Mouse (Mus musculus): ENCODE measurements at regions not wholly inside any gene's neighbourhood (a gene's known extent, or its start where the extent isn't known, plus 50 kb on each side); places are given as distances from the start of the nearest gene placed in this dataset.

- no peaks in the 10 kb centered on the region for H3K4me1 ChIP-seq (ENCODE audit: control insufficient read depth, insufficient read depth, low read length)
These were observed 111.0 kb upstream of the Thumpd2 start for GRCm38 (mm10) chr17:81175877-81176276.

DNA sequence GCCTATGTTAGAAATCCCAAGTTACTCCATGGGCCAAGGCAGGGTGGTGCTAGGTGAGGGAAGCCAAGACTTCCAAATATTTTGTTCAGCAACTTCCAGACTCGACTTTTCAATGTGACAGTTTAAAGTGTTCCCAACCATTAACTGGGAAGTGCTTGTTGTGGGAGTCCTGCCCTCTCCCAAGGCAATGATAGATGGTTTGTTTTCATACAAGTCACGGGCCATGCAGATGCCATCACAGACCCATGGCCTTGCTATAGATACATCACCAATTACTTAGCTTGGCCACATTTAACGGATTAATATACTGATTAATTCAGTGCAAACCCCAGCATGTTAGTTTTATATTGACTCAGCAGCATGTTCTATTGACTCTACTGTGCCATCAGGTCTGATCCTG, 108.1 kb upstream of the Thumpd2 start:
- Histone ChIP-seq H3K4me1 (ENCODE audit: control insufficient read depth, insufficient read depth, low read length) (no peaks in the 10 kb centered on the region), H3K4me2 (ENCODE audit: low read depth) (no peak overlapping the region), H3K9ac (ENCODE audit: low read length) (no peak overlapping the region), H3K9me3 (ENCODE audit: control insufficient read depth, low read length) (no peaks in the 10 kb centered on the region), H3K36me3 (ENCODE audit: control insufficient read depth, insufficient read depth, low read length) (no peaks in the 10 kb centered on the region), H3K27me3 (ENCODE audit: control insufficient read depth, insufficient read depth, low read length) (no peaks in the 10 kb centered on the region), H3K4me3 (ENCODE audit: low read depth, low read length) (no peak overlapping the region), H3K27ac (ENCODE audit: low read depth, low read length) (no peak overlapping the region)
- ATAC-seq (ENCODE audit: insufficient read depth, low FRiP score, low TSS enrichment) (no peak), DNase-seq (ENCODE audit: low spot score) (no peak)
- WGBS = 76% methylated on average over 3 of the region's 3 CpGs

More at GRCm38 (mm10) chr17:81175877-81176276, 111.0 kb upstream of the Thumpd2 start:
- Histone ChIP-seq H3K27me3 (ENCODE audit: control insufficient read depth, insufficient read depth, low read length) (no peaks in the 10 kb centered on the region), H3K27ac (ENCODE audit: low read depth, low read length) (no peak overlapping the region), H3K4me2 (ENCODE audit: low read depth) (no peak overlapping the region), H3K9ac (ENCODE audit: low read length) (no peak overlapping the region), H3K4me3 (ENCODE audit: low read depth, low read length) (no peak overlapping the region), H3K36me3 (ENCODE audit: control insufficient read depth, insufficient read depth, low read length) (no peaks in the 10 kb centered on the region), H3K9me3 (ENCODE audit: control insufficient read depth, low read length) (no peaks in the 10 kb centered on the region)
- ATAC-seq (ENCODE audit: insufficient read depth, low FRiP score, low TSS enrichment) (no peak), DNase-seq (ENCODE audit: low spot score) (no peak)
- WGBS = 71% methylated on average over 4 of the region's 4 CpGs

- Histone ChIP-seq H3K36me3 (ENCODE audit: control insufficient read depth, insufficient read depth, low read length) (no peaks in the 10 kb centered on the region), H3K4me1 (ENCODE audit: control insufficient read depth, insufficient read depth, low read length) (no peaks in the 10 kb centered on the region), H3K4me3 (ENCODE audit: low read depth, low read length) (no peak overlapping the region), H3K4me2 (ENCODE audit: low read depth) (no peak overlapping the region), H3K27me3 (ENCODE audit: control insufficient read depth, insufficient read depth, low read length) (no peaks in the 10 kb centered on the region), H3K27ac (ENCODE audit: low read depth, low read length) (no peak overlapping the region), H3K9me3 (ENCODE audit: control insufficient read depth, low read length) (no peaks in the 10 kb centered on the region), H3K9ac (ENCODE audit: low read length) (no peak overlapping the region)
- 77% methylated on average over 5 of the region's 5 CpGs for WGBS
- no peak for DNase-seq (ENCODE audit: low spot score)
- no peak for ATAC-seq (ENCODE audit: insufficient read depth, low FRiP score, low TSS enrichment)
These were observed 104.2 kb upstream of the Thumpd2 start for GRCm38 (mm10) chr17:81169118-81169517.

- Histone ChIP-seq H3K9ac (ENCODE audit: low read length) (no peak overlapping the region), H3K27ac (ENCODE audit: low read depth, low read length) (no peak overlapping the region), H3K4me1 (ENCODE audit: control insufficient read depth, insufficient read depth, low read length) (no peaks in the 10 kb centered on the region), H3K36me3 (ENCODE audit: control insufficient read depth, insufficient read depth, low read length) (no peaks in the 10 kb centered on the region), H3K9me3 (ENCODE audit: control insufficient read depth, low read length) (no peaks in the 10 kb centered on the region), H3K27me3 (ENCODE audit: control insufficient read depth, insufficient read depth, low read length) (no peaks in the 10 kb centered on the region), H3K4me3 (ENCODE audit: low read depth, low read length) (no peak overlapping the region), H3K4me2 (ENCODE audit: low read depth) (no peak overlapping the region)
- no peak for ATAC-seq (ENCODE audit: insufficient read depth, low FRiP score, low TSS enrichment)
- DNase-seq (ENCODE audit: low spot score) = no peak
- 89% methylated on average over 4 of the region's 4 CpGs for WGBS
These were observed 85.8 kb upstream of the Thumpd2 start for GRCm38 (mm10) chr17:81150730-81151129.

- 77% methylated on average over 6 of the region's 6 CpGs for WGBS
- ATAC-seq (ENCODE audit: insufficient read depth, low FRiP score, low TSS enrichment) = no peak
These were observed 69.8 kb upstream of the Thumpd2 start for GRCm38 (mm10) chr17:81134702-81135101.

GRCm38 (mm10) chr17:81133227-81133626, 68.3 kb upstream of the Thumpd2 start:
- Histone ChIP-seq H3K36me3 (ENCODE audit: control insufficient read depth, insufficient read depth, low read length) (no peaks in the 10 kb centered on the region), H3K4me2 (ENCODE audit: low read depth) (no peak overlapping the region), H3K27me3 (ENCODE audit: control insufficient read depth, insufficient read depth, low read length) (no peaks in the 10 kb centered on the region), H3K9me3 (ENCODE audit: control insufficient read depth, low read length) (no peaks in the 10 kb centered on the region), H3K9ac (ENCODE audit: low read length) (no peak overlapping the region), H3K4me3 (ENCODE audit: low read depth, low read length) (no peak overlapping the region), H3K27ac (ENCODE audit: low read depth, low read length) (no peak overlapping the region), H3K4me1 (ENCODE audit: control insufficient read depth, insufficient read depth, low read length) (no peaks in the 10 kb centered on the region)
- WGBS = 70% methylated on average over 4 of the region's 4 CpGs
- ATAC-seq (ENCODE audit: insufficient read depth, low FRiP score, low TSS enrichment) = no peak
- DNase-seq (ENCODE audit: low spot score) = no peak

More at GRCm38 (mm10) chr17:81134702-81135101, 69.8 kb upstream of the Thumpd2 start:
- Histone ChIP-seq H3K4me2 (ENCODE audit: low read depth) (no peak overlapping the region), H3K9ac (ENCODE audit: low read length) (no peak overlapping the region), H3K36me3 (ENCODE audit: control insufficient read depth, insufficient read depth, low read length) (no peaks in the 10 kb centered on the region), H3K27me3 (ENCODE audit: control insufficient read depth, insufficient read depth, low read length) (no peaks in the 10 kb centered on the region), H3K9me3 (ENCODE audit: control insufficient read depth, low read length) (no peaks in the 10 kb centered on the region), H3K4me1 (ENCODE audit: control insufficient read depth, insufficient read depth, low read length) (no peaks in the 10 kb centered on the region), H3K4me3 (ENCODE audit: low read depth, low read length) (no peak overlapping the region), H3K27ac (ENCODE audit: low read depth, low read length) (no peak overlapping the region)
- no peak for DNase-seq (ENCODE audit: low spot score)

All from neural tube, embryonic 11.5 days (tissue).